Mouse (Mus musculus) forebrain, embryonic 14.5 days (tissue): ENCODE measurements around the gene Gm10295. TPM values are rescaled to one million over a fixed set of nuclear protein-coding genes. Genes with fewer than 3 reads are reported as not detected.

Experiments used
- ATAC-seq: fragments of 200-750 bp; cut with Nextera tagmentation; 2 replicates; pipeline ENCODE4 v1.8.0; 2017; ENCODE audit warnings: mild to moderate bottlenecking, moderate library complexity
- DNase-seq: peaks from one replicate; pipeline ENCODE4 v3.0.0-alpha.2; 2015; ENCODE audit warnings: low spot score
- H3K27ac ChIP-seq: fragments of 300-500 bp; sonication (generic); 2 replicates; pipeline ENCODE4 v1.5.1; 2014; ENCODE audit warnings: low read depth, mild to moderate bottlenecking, control low read depth, low read length, moderate library complexity
- H3K27me3 ChIP-seq: fragments of 300-500 bp; sonication (generic); replicated peaks from 2 replicates; pipeline ENCODE4 v1.6.1; 2014; ENCODE audit warnings: low read length, control low read depth, mixed read lengths; ENCODE audit not compliant: control insufficient read depth, insufficient read depth
- H3K36me3 ChIP-seq: fragments of 300-500 bp; sonication (generic); 2 replicates; pipeline ENCODE4 v1.6.1; 2014; ENCODE audit warnings: low read length, control low read depth; ENCODE audit not compliant: control insufficient read depth, insufficient read depth
- H3K4me1 ChIP-seq: fragments of 300-500 bp; sonication (generic); 2 replicates; pipeline ENCODE4 v1.6.1; 2014; ENCODE audit warnings: antibody characterized with exemption, low read length, control low read depth; ENCODE audit not compliant: control insufficient read depth, insufficient read depth
- H3K4me2 ChIP-seq: fragments of 300-500 bp; sonication (generic); 2 replicates; pipeline ENCODE4 v1.6.1; 2014; ENCODE audit warnings: mild to moderate bottlenecking, control low read depth, low read length
- H3K4me3 ChIP-seq: fragments of 300-500 bp; sonication (generic); 2 replicates; pipeline ENCODE4 v1.5.1; 2014; ENCODE audit warnings: low read depth, low read length, control low read depth
- H3K9ac ChIP-seq: fragments of 300-500 bp; sonication (generic); 2 replicates; pipeline ENCODE4 v1.6.1; 2014; ENCODE audit warnings: mild to moderate bottlenecking, low read length, control low read depth, moderate library complexity
- H3K9me3 ChIP-seq: fragments of 300-500 bp; sonication (generic); replicated peaks from 2 replicates; pipeline ENCODE4 v1.6.1; 2016; ENCODE audit warnings: low read length, control low read depth, mixed read lengths; ENCODE audit not compliant: control insufficient read depth
- WGBS: fragments of 180-500 bp; shearing (Covaris S2); extraction: QIAGEN DNeasy Blood & Tissue Kit; methylation state at CpG from one replicate; pipeline ENCODE4 v1.1.7; 2014; 5-methylcytosine and 5-hydroxymethylcytosine counted together
- polyA plus RNA-seq: library from polyadenylated mRNA; unstranded; fragments of >200 nt; fragmentation: Nextera tagmentation; extraction: Ambion mirVana; gene quantifications from 2 replicates; pipeline ENCODE4 v1.2.1, GENCODE M21; 2014

Gm10295 gene
- polyA plus RNA-seq, 1 experiment from 2014 or later, result not detected

DNA sequence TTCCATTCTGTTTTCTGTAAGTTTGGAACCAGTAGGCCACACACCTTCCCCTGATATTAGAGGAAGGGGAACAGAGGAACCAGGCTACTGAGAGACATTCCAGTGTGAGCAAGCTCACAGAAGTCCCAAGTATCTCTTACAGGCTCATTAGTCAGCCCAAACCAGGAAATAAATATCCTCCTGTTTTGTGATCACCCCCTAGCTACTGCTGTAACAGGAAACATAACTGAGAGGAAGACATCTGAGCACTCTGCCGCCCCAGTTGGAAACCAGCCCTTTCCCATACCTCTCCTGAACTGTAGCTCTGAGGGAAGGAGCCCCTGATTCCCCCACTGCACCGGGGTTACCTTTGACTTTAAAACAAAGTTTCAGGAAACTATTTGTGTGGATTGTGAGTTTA, 19.5 kb upstream of the Gm10295 start:
- Histone ChIP-seq H3K9ac (no peak overlapping the region), H3K36me3 (no peaks in the 10 kb centered on the region), H3K4me2 (no peak overlapping the region), H3K27me3 (no peaks in the 10 kb centered on the region), H3K4me3 (no peak overlapping the region), H3K4me1 (0 out of 2 replicates have a peak, but pooled peaks cover 4% of the 10 kb centered on the region), H3K9me3 (no peaks in the 10 kb centered on the region), H3K27ac (no peak overlapping the region)
- 79% methylated on average over 2 of the region's 2 CpGs for WGBS
- ATAC-seq (no peak), DNase-seq (no peak)

DNA sequence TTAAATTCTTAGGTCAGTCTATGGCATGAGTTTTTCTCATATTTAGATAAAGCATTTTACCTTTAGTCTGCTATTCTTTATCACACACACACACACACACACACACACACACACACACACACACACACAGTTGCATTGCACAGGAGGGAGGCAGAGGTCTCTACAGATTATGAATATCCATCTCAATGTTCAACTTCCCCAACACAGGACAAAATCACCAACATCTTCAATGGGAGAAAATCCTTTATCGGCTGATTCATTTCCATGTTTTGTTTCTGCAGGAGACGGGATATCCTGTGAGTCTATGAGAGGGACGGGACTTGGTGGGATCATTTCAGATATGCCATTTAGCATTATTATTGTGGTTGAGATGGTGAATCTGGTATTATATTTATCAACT, 18.8 kb upstream of the Gm10295 start:
- H3K27me3 ChIP-seq, result no peaks in the 10 kb centered on the region
- 75% methylated on average over 3 of the region's 3 CpGs for WGBS
- no peak overlapping the region for H3K4me2 ChIP-seq
- no peak overlapping the region for H3K9ac ChIP-seq
- H3K4me3 ChIP-seq, result no peak overlapping the region
- DNase-seq (no peak), ATAC-seq (no peak)
- 0 out of 2 replicates have a peak, but pooled peaks cover 4% of the 10 kb centered on the region for H3K4me1 ChIP-seq
- no peaks in the 10 kb centered on the region for H3K9me3 ChIP-seq
- H3K36me3 ChIP-seq, result no peaks in the 10 kb centered on the region
- no peak overlapping the region for H3K27ac ChIP-seq

DNA sequence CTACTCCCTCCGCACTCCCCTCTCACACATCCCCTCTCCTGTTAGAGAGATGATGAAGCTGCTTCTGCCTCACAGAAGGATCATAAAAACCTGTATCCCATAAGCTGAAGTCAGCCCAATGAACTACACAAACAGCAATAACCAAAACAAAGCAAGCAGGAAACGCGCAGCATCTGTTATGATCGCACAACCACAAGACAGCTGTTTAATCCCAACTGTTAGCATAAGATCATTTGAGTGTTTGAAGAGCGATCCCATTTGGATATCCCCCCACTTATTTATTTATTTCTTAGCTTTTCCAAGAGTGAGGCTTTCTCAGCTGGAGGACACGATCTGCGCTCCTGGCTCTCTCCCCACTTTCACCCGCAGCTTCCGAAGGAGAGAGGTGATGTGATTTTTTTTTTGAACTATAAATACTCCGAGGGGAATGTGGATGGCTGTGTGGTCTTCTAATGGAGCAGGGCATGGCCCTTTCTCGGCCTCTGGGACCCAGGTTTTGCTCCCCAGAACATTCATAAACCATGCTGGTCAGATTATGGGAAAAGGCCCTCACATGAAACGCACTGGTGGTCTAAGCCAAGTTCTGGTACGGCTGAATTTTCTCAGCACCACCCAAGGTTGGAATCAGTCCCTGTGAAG, 17.4 kb upstream of the Gm10295 start:
- ATAC-seq, result no peak
- Histone ChIP-seq H3K27me3 (no peaks in the 10 kb centered on the region), H3K27ac (no peak overlapping the region), H3K9me3 (no peaks in the 10 kb centered on the region), H3K4me1 (no peaks in the 10 kb centered on the region), H3K4me3 (no peak overlapping the region), H3K9ac (no peak overlapping the region), H3K4me2 (no peak overlapping the region), H3K36me3 (no peaks in the 10 kb centered on the region)
- 87% methylated on average over 13 of the region's 13 CpGs for WGBS
- DNase-seq, result no peak

DNA sequence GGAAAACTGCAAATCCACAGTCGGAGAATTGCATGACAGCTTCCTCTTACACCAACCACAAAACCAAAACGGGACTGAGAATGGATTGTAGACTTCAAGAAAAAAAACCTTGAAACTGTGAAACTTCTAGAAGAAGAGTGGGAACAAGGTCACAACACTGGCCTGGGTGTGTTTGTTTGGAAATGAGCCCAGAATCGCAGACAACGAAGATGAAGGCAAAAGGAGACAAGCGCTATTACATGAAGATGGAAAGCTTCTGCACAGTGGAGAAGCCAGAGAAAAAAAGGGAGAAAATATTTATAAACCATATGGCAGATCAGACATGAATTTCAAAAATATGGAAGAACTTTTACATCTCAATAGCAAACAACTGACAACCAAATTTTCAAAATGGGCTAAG, 4.3 kb upstream of the Gm10295 start:
- Histone ChIP-seq H3K27me3 (no peaks in the 10 kb centered on the region), H3K36me3 (no peaks in the 10 kb centered on the region), H3K9ac (no peak overlapping the region), H3K27ac (no peak overlapping the region), H3K4me1 (0 out of 2 replicates have a peak, but pooled peaks cover 3% of the 10 kb centered on the region), H3K9me3 (no peaks in the 10 kb centered on the region), H3K4me2 (no peak overlapping the region), H3K4me3 (no peak overlapping the region)
- WGBS, result 83% methylated on average over 5 of the region's 5 CpGs
- DNase-seq (no peak), ATAC-seq (no peak)

DNA sequence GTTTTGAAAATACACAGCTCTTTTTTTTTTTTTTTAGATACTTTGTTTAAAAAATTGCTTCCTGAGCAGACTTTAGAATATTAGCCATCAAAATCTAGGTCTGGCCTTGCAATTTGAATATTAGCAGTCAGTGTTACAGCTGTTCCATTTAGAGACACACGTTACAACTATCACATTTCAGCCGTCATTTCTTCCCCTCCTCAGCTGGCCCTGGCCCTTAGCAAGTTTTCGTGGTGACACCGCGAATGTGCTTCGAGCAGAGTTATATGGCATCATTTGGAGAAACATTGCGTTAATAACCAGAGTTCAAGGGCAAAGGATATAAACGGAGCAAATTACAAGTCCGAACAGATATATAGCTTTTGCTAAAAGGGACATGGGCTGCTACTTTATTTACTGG, 2.4 kb downstream of the Gm10295 start:
- Histone ChIP-seq H3K4me2 (no peak overlapping the region), H3K4me3 (no peak overlapping the region), H3K9ac (no peak overlapping the region), H3K36me3 (no peaks in the 10 kb centered on the region), H3K9me3 (no peaks in the 10 kb centered on the region), H3K27ac (no peak overlapping the region), H3K27me3 (no peaks in the 10 kb centered on the region), H3K4me1 (0 out of 2 replicates have a peak, but pooled peaks cover 3% of the 10 kb centered on the region)
- 92% methylated on average over 9 of the region's 9 CpGs for WGBS
- DNase-seq (no peak), ATAC-seq (no peak)

DNA sequence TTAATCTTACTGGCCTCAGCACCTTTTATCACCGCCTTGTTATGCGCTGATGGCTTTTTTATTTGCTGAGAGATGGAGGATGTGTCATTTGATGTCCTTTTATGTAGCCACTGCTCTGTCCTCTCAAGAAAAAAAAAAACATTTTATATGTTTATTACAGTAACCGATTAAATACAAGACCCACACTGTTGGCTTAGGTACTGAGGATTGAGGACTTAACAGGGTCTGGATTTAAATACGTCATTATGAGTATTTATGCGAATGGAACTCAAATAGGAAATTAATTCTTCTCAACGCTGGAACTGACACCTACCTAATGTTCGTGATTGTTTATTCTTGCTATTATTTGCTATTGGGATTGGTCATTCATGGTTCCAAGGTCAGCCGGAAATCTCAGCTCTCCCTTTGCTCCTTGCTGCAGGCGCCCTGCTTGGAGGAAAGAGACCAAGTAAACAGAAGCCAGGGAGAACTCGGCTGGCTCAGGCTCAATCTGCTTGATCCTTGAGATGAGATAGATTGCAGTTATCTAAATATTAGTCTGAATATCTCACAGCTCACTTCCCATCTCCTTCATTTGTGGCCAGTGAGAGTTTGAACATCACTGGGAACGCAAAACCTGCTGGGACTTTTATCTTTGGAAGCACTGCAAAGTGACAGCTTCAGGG, 26.2 kb downstream of the Gm10295 start:
- Histone ChIP-seq H3K4me3 (no peak overlapping the region), H3K4me1 (no peaks in the 10 kb centered on the region), H3K4me2 (no peak overlapping the region), H3K9ac (no peak overlapping the region), H3K36me3 (no peaks in the 10 kb centered on the region), H3K27me3 (no peaks in the 10 kb centered on the region), H3K9me3 (no peaks in the 10 kb centered on the region), H3K27ac (no peak overlapping the region)
- ATAC-seq (no peak), DNase-seq (no peak)
- WGBS, result 83% methylated on average over 11 of the region's 11 CpGs

DNA sequence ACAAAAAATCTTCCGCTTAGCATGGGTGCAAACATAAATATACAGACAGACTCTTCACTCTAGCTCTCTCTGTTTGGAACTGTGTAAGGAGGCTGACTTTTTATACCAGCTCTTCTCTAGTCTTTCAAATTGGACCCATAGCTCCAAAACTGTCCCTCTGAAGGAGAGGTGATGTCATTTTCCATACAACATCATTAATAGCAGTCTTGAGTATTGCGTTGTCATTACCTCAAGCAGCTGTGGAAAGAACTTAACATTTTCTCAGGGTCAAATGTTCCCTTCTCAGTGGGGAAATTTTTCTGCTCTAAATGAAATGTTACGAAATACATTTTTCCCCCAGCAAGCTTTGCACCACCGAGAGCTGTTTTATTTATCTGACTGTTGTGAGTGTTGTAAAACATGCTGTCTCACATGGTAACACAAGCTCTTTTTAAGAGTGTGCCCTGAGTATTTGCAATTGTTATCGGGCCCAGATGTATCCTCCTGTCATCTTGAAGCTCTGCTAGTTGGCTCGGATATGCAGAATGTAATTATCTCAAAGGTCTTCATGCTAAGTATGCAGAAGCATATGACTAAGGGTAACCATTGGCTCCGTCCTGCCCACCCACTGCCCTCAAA, 38.0 kb downstream of the Gm10295 start:
- H3K4me3 ChIP-seq, result no peak overlapping the region
- H3K27me3 ChIP-seq, result no peaks in the 10 kb centered on the region
- H3K9me3 ChIP-seq, result no peaks in the 10 kb centered on the region
- no peaks in the 10 kb centered on the region for H3K4me1 ChIP-seq
- no peaks in the 10 kb centered on the region for H3K36me3 ChIP-seq
- H3K9ac ChIP-seq, result no peak overlapping the region
- H3K4me2 ChIP-seq, result no peak overlapping the region
- DNase-seq, result no peak
- ATAC-seq, result no peak
- no peak overlapping the region for H3K27ac ChIP-seq
- WGBS, result 87% methylated on average over 7 of the region's 7 CpGs

DNA sequence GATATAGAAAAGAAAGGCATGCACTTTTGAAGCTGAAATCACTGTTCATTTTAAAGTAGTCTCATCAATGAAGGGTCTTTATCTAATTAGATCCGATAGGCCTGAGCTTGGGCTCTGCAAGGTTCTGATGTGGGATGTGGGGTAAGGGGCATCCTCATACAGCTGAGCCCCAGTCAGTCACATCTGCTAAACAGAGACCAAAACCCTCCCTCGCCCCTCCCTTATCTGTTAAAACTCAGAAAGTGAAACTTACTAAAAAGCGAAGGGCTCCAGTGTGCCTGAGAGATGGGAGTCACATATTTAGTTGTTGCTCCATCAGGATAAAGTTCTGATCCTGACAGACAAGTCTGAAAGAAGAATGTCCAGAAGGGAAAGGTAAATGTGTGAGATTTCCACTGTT, 38.9 kb downstream of the Gm10295 start:
- Histone ChIP-seq H3K27me3 (no peaks in the 10 kb centered on the region), H3K4me3 (no peak overlapping the region), H3K27ac (no peak overlapping the region), H3K36me3 (no peaks in the 10 kb centered on the region), H3K4me2 (no peak overlapping the region), H3K9me3 (no peaks in the 10 kb centered on the region), H3K4me1 (no peaks in the 10 kb centered on the region), H3K9ac (no peak overlapping the region)
- DNase-seq (no peak), ATAC-seq (no peak)
- 90% methylated on average over 3 of the region's 3 CpGs for WGBS

DNA sequence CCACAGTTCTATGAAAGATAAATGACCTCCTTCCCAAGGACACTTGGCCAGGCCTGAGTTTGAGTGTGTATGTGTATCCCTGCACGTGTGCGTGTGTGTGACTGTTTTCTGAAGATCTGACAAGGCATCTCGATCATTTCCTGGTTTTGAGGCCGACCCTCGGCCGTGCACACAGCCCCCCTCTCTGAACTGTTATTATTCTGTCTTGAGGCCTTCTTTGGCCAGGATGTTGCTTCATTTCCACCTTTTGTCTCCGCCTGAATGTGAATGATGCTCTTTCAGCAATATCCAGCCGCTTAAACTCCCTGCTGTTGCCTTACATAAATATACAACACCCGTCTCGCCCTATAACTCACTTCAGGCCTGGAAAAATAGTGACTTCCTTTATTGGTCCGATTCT, 39.9 kb downstream of the Gm10295 start:
- no peak overlapping the region for H3K4me2 ChIP-seq
- H3K36me3 ChIP-seq, result no peaks in the 10 kb centered on the region
- 79% methylated on average over 11 of the region's 11 CpGs for WGBS
- no peak for ATAC-seq
- H3K4me3 ChIP-seq, result no peak overlapping the region
- DNase-seq, result no peak
- no peaks in the 10 kb centered on the region for H3K4me1 ChIP-seq
- H3K27ac ChIP-seq, result no peak overlapping the region
- no peaks in the 10 kb centered on the region for H3K9me3 ChIP-seq
- H3K9ac ChIP-seq, result no peak overlapping the region
- H3K27me3 ChIP-seq, result no peaks in the 10 kb centered on the region
